In genomic region chr16:33605647-33606596, GRCm38 (mm10) we compare ENCODE assay signal across 11 mouse cellular contexts.
A peak's percentile ranks its signal among the peaks of the same experiment; 100 is the strongest.
DNase-seq lines count a peak whose midpoint lies in the region; ATAC-seq lines count a peak whose summit lies in the region.
"Had no signal": no experiment of that assay in that cellular context is flagged by ENCODE, and none has a peak within 500 bp of the region (broad histone marks: within the 10 kb centered on the region; RNA-seq: fewer than 3 reads in every experiment).

No protein-coding gene starts in this region.

- no peaks in the 10 kb centered on the region for H3K27me3 ChIP-seq in forebrain, embryonic 15.5 days
- no peaks in the 10 kb centered on the region for H3K27me3 ChIP-seq in midbrain, embryonic 15.5 days (replicated peaks)
- H3K27me3 ChIP-seq in limb, embryonic 10.5 days (ENCODE audit: low read depth, poor library complexity, severe bottlenecking): no peaks in the 10 kb centered on the region
- H3K27me3 ChIP-seq: Patski had no signal

- no peaks in the 10 kb centered on the region for H3K9me3 ChIP-seq in forebrain, embryonic 15.5 days
- H3K9me3 ChIP-seq in midbrain, embryonic 15.5 days: no peaks in the 10 kb centered on the region
- no peaks in the 10 kb centered on the region for H3K9me3 ChIP-seq in limb, embryonic 10.5 days (replicated peaks)

- H3K4me2 ChIP-seq in forebrain, embryonic 15.5 days (replicated peaks): no peak overlapping the region
- no peak overlapping the region for H3K4me2 ChIP-seq in midbrain, embryonic 15.5 days
- H3K4me2 ChIP-seq: lung, embryonic 14.5 days had no signal

- WGBS in forebrain, embryonic 15.5 days: 10% methylated on average over 9 of the region's 9 CpGs
- 12% methylated on average over 9 of the region's 9 CpGs for WGBS in midbrain, embryonic 15.5 days
- WGBS in limb, embryonic 10.5 days: 37% methylated on average over 9 of the region's 9 CpGs

- peak; percentile 28 for DNase-seq in cerebellum, adult 18-20 months
- no peak for DNase-seq in cerebellum, adult 11 months
- peak; percentile 40 for DNase-seq in brain, embryonic 18.5 days (ENCODE audit: low read depth, low spot score)
- no peak for DNase-seq in right cerebral cortex, postnatal 4 days
- no peak for DNase-seq in thymus, postnatal 10 days (ENCODE audit: low spot score in 2 of 2)
- no peak for DNase-seq in limb, embryonic 10.5 days (ENCODE audit: low spot score)
- DNase-seq: adrenal gland, postnatal 36 days; lung, embryonic 14.5 days had no signal

- H3K27ac ChIP-seq in forebrain, embryonic 15.5 days (replicated peaks): peak overlapping the region; percentile 88
- peak overlapping the region; percentile 55 for H3K27ac ChIP-seq in midbrain, embryonic 15.5 days
- no peak overlapping the region for H3K27ac ChIP-seq in limb, embryonic 10.5 days

- peaks cover 19% of the 10 kb centered on the region for H3K4me1 ChIP-seq in forebrain, embryonic 15.5 days
- H3K4me1 ChIP-seq in midbrain, embryonic 15.5 days: peaks cover 14% of the 10 kb centered on the region
- no peaks in the 10 kb centered on the region for H3K4me1 ChIP-seq in limb, embryonic 10.5 days

- no peaks in the 10 kb centered on the region for H3K36me3 ChIP-seq in forebrain, embryonic 15.5 days
- H3K36me3 ChIP-seq in midbrain, embryonic 15.5 days (replicated peaks): no peaks in the 10 kb centered on the region
- H3K36me3 ChIP-seq in limb, embryonic 10.5 days: no peaks in the 10 kb centered on the region

- no peak overlapping the region for H3K4me3 ChIP-seq in forebrain, embryonic 15.5 days
- no peak overlapping the region for H3K4me3 ChIP-seq in midbrain, embryonic 15.5 days
- H3K4me3 ChIP-seq in limb, embryonic 10.5 days: no peak overlapping the region

- no peak overlapping the region for H3K9ac ChIP-seq in forebrain, embryonic 15.5 days (replicated peaks)
- no peak overlapping the region for H3K9ac ChIP-seq in midbrain, embryonic 15.5 days
- H3K9ac ChIP-seq: lung, embryonic 14.5 days had no signal

- peak; percentile 94 for ATAC-seq in forebrain, embryonic 15.5 days (replicated peaks)
- peak; percentile 82 for ATAC-seq in midbrain, embryonic 15.5 days (replicated peaks)
- ATAC-seq: Patski had no signal

Comparison
In these comparisons a context has a peak if more than half of its experiments do, and no peak if none do; other contexts are left out.
1. DNase-seq: peak in cerebellum, adult 18-20 months (2 of 2) and brain, embryonic 18.5 days (single experiment); none in cerebellum, adult 11 months (single experiment), right cerebral cortex, postnatal 4 days (single experiment), thymus, postnatal 10 days (0 of 2) and limb, embryonic 10.5 days (single experiment).